26 mouse cellular contexts compared by ENCODE assay signal in the genomic region with DNA sequence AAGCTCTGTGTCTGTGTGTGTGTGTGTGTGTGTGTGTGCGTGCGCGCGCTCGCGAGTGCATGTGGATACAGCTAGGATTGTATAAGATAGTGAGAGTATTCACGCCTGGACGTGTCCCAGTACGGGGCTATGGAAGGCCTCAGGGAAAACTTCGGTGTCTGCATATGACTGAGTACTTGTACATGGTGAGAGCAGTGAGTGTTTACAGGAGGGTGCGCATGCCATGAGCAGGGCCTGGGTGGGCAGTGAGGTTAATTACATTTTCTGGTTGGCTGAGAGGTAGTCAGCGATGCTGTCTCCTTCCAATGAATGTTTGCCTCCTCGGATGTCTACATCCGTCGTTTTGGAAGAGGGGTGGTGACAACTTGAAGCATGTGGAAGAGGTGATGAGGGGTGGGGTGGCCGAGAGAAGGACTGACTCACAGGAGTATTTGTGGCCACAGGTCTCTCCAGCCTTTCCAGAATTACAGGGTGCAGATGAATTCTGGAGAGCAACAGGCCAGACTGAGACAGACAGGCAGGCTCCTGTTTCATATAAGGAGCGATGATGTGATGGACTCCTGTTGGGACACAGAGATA.
DNase-seq lines count a peak whose midpoint lies in the region; ATAC-seq and TF ChIP-seq lines count a peak whose summit lies in the region.
"Had no signal": no experiment of that assay in that cellular context is flagged by ENCODE, and none has a peak within 500 bp of the region (broad histone marks: within the 10 kb centered on the region; RNA-seq: fewer than 3 reads in every experiment).

No protein-coding gene starts in this region.

- peak; percentile 55 for ATAC-seq in heart, embryonic 11.5 days (replicated peaks; ENCODE audit: insufficient number of reproducible peaks, low FRiP score, low TSS enrichment)
- peak; percentile 62 for ATAC-seq in heart, embryonic 14.5 days (ENCODE audit: insufficient number of reproducible peaks, insufficient read depth, low FRiP score, low read depth)
- peak; percentile 80 for ATAC-seq in heart, postnatal 0 days (ENCODE audit: insufficient read depth, low read depth)
- ATAC-seq: activated CD4-positive, CD25-positive, alpha-beta regulatory T cell, adult 4 months; CD4-positive, CD25-positive, alpha-beta regulatory T cell, adult 4 months; forebrain, embryonic 14.5 days; forebrain, postnatal 0 days; hindbrain, postnatal 0 days; inflammation-experienced regulatory T-cells, adult 6 months; intestine, postnatal 0 days had no signal

- no peaks in the 10 kb centered on the region for H3K36me3 ChIP-seq in heart, embryonic 11.5 days (ENCODE audit: control insufficient read depth, insufficient read depth, low read length)
- H3K36me3 ChIP-seq in heart, embryonic 14.5 days (ENCODE audit: control insufficient read depth, insufficient read depth, low read length) = no peaks in the 10 kb centered on the region
- H3K36me3 ChIP-seq in embryonic facial prominence, embryonic 10.5 days (replicated peaks) = no peaks in the 10 kb centered on the region
- no peaks in the 10 kb centered on the region for H3K36me3 ChIP-seq in heart, postnatal 0 days (replicated peaks; ENCODE audit: control insufficient read depth, insufficient read depth, low read length)
- H3K36me3 ChIP-seq: embryonic facial prominence, embryonic 12.5 days; embryonic facial prominence, embryonic 15.5 days had no signal

- H3K4me2 ChIP-seq in heart, embryonic 11.5 days = no peak overlapping the region
- H3K4me2 ChIP-seq in heart, embryonic 14.5 days (ENCODE audit: low read length) = no peak overlapping the region
- no peak overlapping the region for H3K4me2 ChIP-seq in heart, postnatal 0 days (ENCODE audit: low read depth, low read length)
- H3K4me2 ChIP-seq: embryonic facial prominence, embryonic 12.5 days; embryonic facial prominence, embryonic 15.5 days; hindbrain, embryonic 14.5 days had no signal

- H3K4me1 ChIP-seq in heart, embryonic 11.5 days (ENCODE audit: control insufficient read depth, insufficient read depth, low read length) = peaks cover 25% of the 10 kb centered on the region
- H3K4me1 ChIP-seq in heart, embryonic 14.5 days (ENCODE audit: control insufficient read depth in 2 of 2, insufficient read depth in 2 of 2, low read length in 2 of 2) = peaks cover 40 to 41% of the 10 kb centered on the region in 2 experiments
- H3K4me1 ChIP-seq in embryonic facial prominence, embryonic 10.5 days = peaks cover 50% of the 10 kb centered on the region
- peaks cover 38% of the 10 kb centered on the region for H3K4me1 ChIP-seq in heart, postnatal 0 days (ENCODE audit: control insufficient read depth, insufficient read depth)

- DNase-seq in heart, adult 9 months (ENCODE audit: low spot score in 2 of 2) = no peak
- DNase-seq in heart, postnatal 25 days (ENCODE audit: low spot score) = no peak
- DNase-seq in embryonic facial prominence, embryonic 10.5 days (ENCODE audit: low spot score) = peak; percentile 15
- DNase-seq in heart, postnatal 0 days (ENCODE audit: low spot score) = peak; percentile 71
- no peak for DNase-seq in kidney, postnatal 25 days
- no peak for DNase-seq in thymus, adult 18-20 months
- DNase-seq: adrenal gland, adult 8-10 months; adrenal gland, postnatal 25 days; cerebellum, adult 18-20 months; cerebellum, adult 9-10 months; cerebellum, postnatal 14 days; forebrain, postnatal 0 days; gastrocnemius, adult 2 months; gastrocnemius, postnatal 14 days; kidney, adult 2 months had no signal

- H3K27ac ChIP-seq in heart, embryonic 11.5 days (ENCODE audit: low read depth, low read length) = no peak overlapping the region
- H3K27ac ChIP-seq in heart, embryonic 14.5 days (replicated peaks in 1 of 2; ENCODE audit: control insufficient read depth in 1 of 2, insufficient read depth in 1 of 2, low read depth in 2 of 2, low read length in 2 of 2) = peak overlapping the region in 1 of 2 experiments; percentile 1; a peak in 3 of 4 replicates
- no peak overlapping the region for H3K27ac ChIP-seq in embryonic facial prominence, embryonic 10.5 days (replicated peaks)
- peak overlapping the region; percentile 47; the same call in 1 of the 2 replicates for H3K27ac ChIP-seq in heart, postnatal 0 days (ENCODE audit: low read depth)
- H3K27ac ChIP-seq: embryonic facial prominence, embryonic 12.5 days; embryonic facial prominence, embryonic 15.5 days; gastrocnemius, adult 2 months; hindbrain, embryonic 14.5 days; hindbrain, postnatal 0 days had no signal

- peaks cover 9% of the 10 kb centered on the region for H3K27me3 ChIP-seq in heart, embryonic 11.5 days (ENCODE audit: control insufficient read depth, insufficient read depth, low read length)
- H3K27me3 ChIP-seq in heart, embryonic 14.5 days (ENCODE audit: control insufficient read depth, insufficient read depth, low read length) = 0 out of 2 replicates have a peak, but pooled peaks cover 8% of the 10 kb centered on the region
- 0 out of 2 replicates have a peak, but pooled peaks cover 5% of the 10 kb centered on the region for H3K27me3 ChIP-seq in embryonic facial prominence, embryonic 10.5 days (replicated peaks; ENCODE audit: low read depth, poor library complexity, severe bottlenecking)
- H3K27me3 ChIP-seq in heart, postnatal 0 days (ENCODE audit: control insufficient read depth, insufficient read depth, low read length) = no peaks in the 10 kb centered on the region
- H3K27me3 ChIP-seq: embryonic facial prominence, embryonic 12.5 days; embryonic facial prominence, embryonic 15.5 days had no signal

- no peak for TF ChIP-seq CTCF in heart, postnatal 0 days (IDR thresholded peaks at IDR 0.05; ENCODE audit: low read depth)

- H3K9me3 ChIP-seq in heart, embryonic 11.5 days (replicated peaks; ENCODE audit: control insufficient read depth, low read length) = no peaks in the 10 kb centered on the region
- no peaks in the 10 kb centered on the region for H3K9me3 ChIP-seq in heart, embryonic 14.5 days (ENCODE audit: control insufficient read depth, low read length)
- no peaks in the 10 kb centered on the region for H3K9me3 ChIP-seq in embryonic facial prominence, embryonic 10.5 days
- no peaks in the 10 kb centered on the region for H3K9me3 ChIP-seq in heart, postnatal 0 days (replicated peaks; ENCODE audit: control insufficient read depth, low read length)
- H3K9me3 ChIP-seq: embryonic facial prominence, embryonic 12.5 days; embryonic facial prominence, embryonic 15.5 days had no signal

- no peak overlapping the region for H3K4me3 ChIP-seq in heart, embryonic 11.5 days (ENCODE audit: low read depth, low read length)
- no peak overlapping the region for H3K4me3 ChIP-seq in heart, embryonic 14.5 days (ENCODE audit: control insufficient read depth in 1 of 2, insufficient read depth in 1 of 2, low read depth in 1 of 2, low read length in 2 of 2)
- H3K4me3 ChIP-seq in embryonic facial prominence, embryonic 10.5 days = no peak overlapping the region
- H3K4me3 ChIP-seq in heart, postnatal 0 days (ENCODE audit: low read depth, low read length) = no peak overlapping the region
- H3K4me3 ChIP-seq: embryonic facial prominence, embryonic 12.5 days; embryonic facial prominence, embryonic 15.5 days; gastrocnemius, adult 2 months had no signal

- 57% methylated on average over 17 of the region's 17 CpGs for WGBS in heart, embryonic 11.5 days (ENCODE audit: insufficient replicate concordance)
- 42% methylated on average over 17 of the region's 17 CpGs for WGBS in heart, embryonic 14.5 days
- WGBS in embryonic facial prominence, embryonic 10.5 days = 87% methylated on average over 17 of the region's 17 CpGs
- 41% methylated on average over 17 of the region's 17 CpGs for WGBS in heart, postnatal 0 days

- no peak overlapping the region for H3K9ac ChIP-seq in heart, embryonic 11.5 days (ENCODE audit: low read depth, low read length)
- H3K9ac ChIP-seq in heart, embryonic 14.5 days (ENCODE audit: low read length) = no peak overlapping the region
- H3K9ac ChIP-seq in heart, postnatal 0 days (replicated peaks; ENCODE audit: low read depth, low read length) = no peak overlapping the region
- H3K9ac ChIP-seq: embryonic facial prominence, embryonic 12.5 days; embryonic facial prominence, embryonic 15.5 days; forebrain, postnatal 0 days; hindbrain, embryonic 14.5 days had no signal

- no peak for TF ChIP-seq EP300 in heart, postnatal 0 days (IDR thresholded peaks at IDR 0.05; ENCODE audit: low read depth)

- intact Hi-C loops in heart, postnatal 25 days (cut with DNase I) = no loop called here

Comparison
In these comparisons a context has a peak if more than half of its experiments do, and no peak if none do; other contexts are left out.
1. DNase-seq: peak in embryonic facial prominence, embryonic 10.5 days (single experiment) and heart, postnatal 0 days (single experiment); none in heart, adult 9 months (0 of 2), heart, postnatal 25 days (single experiment), kidney, postnatal 25 days (0 of 2) and thymus, adult 18-20 months (0 of 2).
2. Peak in every context shown above with its lines, with median percentiles within 50 percentile points of each other: ATAC-seq.